Mouse (Mus musculus): Measurements from ENCODE around the gene Mfsd14a. TPM values are rescaled to one million over a fixed set of nuclear protein-coding genes. Genes with fewer than 3 reads are reported as not detected.

Mfsd14a gene
- 50.1 TPM for polyA plus RNA-seq (2017; shearing (Covaris generic))

GRCm38 (mm10) chr3:116662463-116662863, at the start of gene Mfsd14a:
Gene Mfsd14a, minus strand, starts transcription at chr3:116662677.

DNA sequence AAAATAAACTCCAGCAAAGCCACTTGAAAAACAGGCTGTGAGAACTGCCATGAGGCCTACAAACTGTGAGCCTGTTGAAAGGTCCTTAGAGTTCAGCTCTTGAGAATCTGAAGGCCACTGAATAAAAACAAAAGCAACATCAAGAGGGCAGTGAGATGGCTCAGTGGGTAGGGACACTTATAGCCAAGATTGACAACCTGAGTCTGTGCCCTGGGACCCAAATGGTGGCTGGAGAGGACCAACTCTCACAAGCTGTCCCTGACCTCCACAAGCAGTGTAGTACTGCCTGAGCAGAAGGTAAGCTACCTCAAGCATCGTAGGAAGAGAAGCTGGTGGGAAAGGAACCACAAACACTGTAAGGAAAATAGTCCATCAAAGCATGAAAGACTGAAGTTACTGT, 18.7 kb upstream of the Mfsd14a start, which contains the start of gene Gm43191:
TSS of gene Gm43191 (minus strand) at position 101 of the 400 bp plus-strand sequence.

DNA sequence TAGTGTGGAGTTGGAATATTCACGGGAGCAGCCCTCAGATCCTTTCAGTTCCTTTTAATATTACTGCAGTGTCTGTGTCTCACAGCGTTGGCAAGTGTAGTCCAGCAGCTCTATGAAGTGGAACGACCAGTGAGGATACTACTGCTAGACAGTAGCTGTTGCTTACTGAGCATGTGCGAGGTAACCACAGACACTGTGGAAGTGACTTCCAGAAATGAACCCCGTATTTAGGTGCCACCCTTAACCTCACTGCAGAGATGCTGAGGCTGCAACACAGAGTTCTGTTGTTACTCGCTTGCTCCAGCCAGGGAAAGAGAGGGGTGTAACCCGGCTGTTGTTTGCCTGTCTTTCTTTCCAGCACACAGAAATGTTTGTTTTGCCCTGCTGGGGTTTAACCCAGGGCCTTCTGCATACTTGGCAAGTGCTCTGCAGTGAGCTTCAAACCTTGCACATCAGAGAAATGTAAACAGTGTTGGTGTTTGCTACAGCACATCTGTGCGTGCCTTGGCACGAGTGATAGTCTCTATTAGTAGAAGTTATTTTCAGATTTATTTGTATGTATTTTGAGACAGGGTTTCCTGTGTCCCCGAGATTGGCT, 48.1 kb downstream of the Mfsd14a start, which contains the start of gene Trmt13:
TSS of gene Trmt13 (minus strand) at position 293 of the 598 bp plus-strand sequence.

DNA sequence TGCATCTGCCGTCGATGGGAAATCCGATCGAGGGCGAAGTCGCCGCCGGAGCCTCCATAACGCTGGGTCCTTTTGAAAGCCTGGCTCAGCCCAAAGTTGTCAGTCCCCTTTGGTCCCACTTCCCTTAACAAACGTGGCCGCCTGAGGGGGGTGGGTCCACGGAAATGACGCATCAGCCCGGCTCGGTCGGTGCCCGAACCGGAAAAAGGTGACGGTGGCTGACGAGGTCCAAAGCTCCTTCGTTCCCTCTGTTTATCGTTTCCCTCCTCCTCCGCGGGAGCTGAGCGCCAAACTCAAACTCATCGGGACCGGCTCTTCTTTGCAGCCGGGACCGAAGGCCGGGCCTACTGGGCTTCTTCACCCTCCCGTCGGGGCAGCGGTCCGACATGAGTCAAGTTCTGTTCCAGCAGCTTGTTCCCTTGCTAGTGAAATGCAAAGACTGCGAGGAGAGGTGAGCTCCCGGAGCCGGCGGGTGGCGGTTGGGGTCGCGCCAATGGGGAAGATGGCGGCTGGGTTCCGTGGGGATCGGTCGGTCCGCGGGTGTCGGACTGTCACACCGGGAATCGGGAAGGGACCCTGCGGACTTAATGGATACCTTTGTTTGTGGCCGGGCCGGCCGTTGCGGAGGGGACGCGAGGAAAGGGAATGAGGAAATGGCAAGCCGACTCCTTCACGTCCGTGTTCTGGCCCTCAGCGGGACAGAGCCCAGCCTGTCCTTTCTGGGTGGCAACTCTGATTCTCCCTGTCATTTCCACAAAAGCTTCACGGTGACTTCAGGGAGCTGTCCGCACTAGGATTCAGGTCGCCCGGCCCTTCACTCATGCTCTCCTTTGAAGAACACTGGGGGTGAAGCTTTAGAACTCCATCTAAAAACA, 67.5 kb downstream of the Mfsd14a start, which contains the start of gene Sass6:
TSS of gene Sass6 (plus strand) at position 255 of the 875 bp plus-strand sequence.

Other genes with a start within 250 kb of the Mfsd14a start
- 13.5 TPM for gene Cdc14a, start 238.6 kb downstream of the Mfsd14a start, polyA plus RNA-seq (2017; shearing (Covaris generic))
- 29.4 TPM for gene Rtca, start 154.5 kb downstream of the Mfsd14a start, polyA plus RNA-seq (2017; shearing (Covaris generic))
- 19.2 TPM for gene Dbt, start 149.6 kb downstream of the Mfsd14a start, polyA plus RNA-seq (2017; shearing (Covaris generic))
- gene Lrrc39, start 99.7 kb downstream of the Mfsd14a start, polyA plus RNA-seq (2017; shearing (Covaris generic)), result 0.96 TPM
- gene Sass6, start 67.7 kb downstream of the Mfsd14a start, polyA plus RNA-seq (2017; shearing (Covaris generic)), result 7.5 TPM
- 51.7 TPM for gene Trmt13, start 48.1 kb downstream of the Mfsd14a start, polyA plus RNA-seq (2017; shearing (Covaris generic))
- not detected for gene Gm43191, start 18.6 kb upstream of the Mfsd14a start, polyA plus RNA-seq (2017; shearing (Covaris generic))
- gene Slc35a3, start 50.2 kb upstream of the Mfsd14a start, polyA plus RNA-seq (2017; shearing (Covaris generic)), result 5.0 TPM
- 4.7 TPM for gene Agl, start 145.5 kb upstream of the Mfsd14a start, polyA plus RNA-seq (2017; shearing (Covaris generic))
- gene Frrs1, start 196.8 kb upstream of the Mfsd14a start, polyA plus RNA-seq (2017; shearing (Covaris generic)), result 32.3 TPM

Data from CD4-positive, CD25-positive, alpha-beta regulatory T cell, adult 9 weeks (primary cell).